Mouse (Mus musculus) lung, adult 2 months (tissue): Measurements from ENCODE around the gene Dusp14.

Source experiments
- CTCF ChIP-seq: fragments of 200-500 bp; IDR thresholded peaks from 2 replicates; pipeline ENCODE4 v1.5.1; 2011; ENCODE audit warnings: mild to moderate bottlenecking, low read length, control low read depth; ENCODE audit not compliant: insufficient read depth
- POLR2A ChIP-seq: fragments of 200-500 bp; IDR thresholded peaks from 2 replicates; pipeline ENCODE4 v1.6.1; 2011; ENCODE audit warnings: low read depth, mild to moderate bottlenecking, control low read depth, low read length, borderline replicate concordance; ENCODE audit errors: extremely low read depth

- TF ChIP-seq POLR2A (no peak), CTCF (no peak)
Observed at GRCm38 (mm10) chr11:84053524-84054163, 15.4 kb downstream of the Dusp14 start.
